In the genomic region with DNA sequence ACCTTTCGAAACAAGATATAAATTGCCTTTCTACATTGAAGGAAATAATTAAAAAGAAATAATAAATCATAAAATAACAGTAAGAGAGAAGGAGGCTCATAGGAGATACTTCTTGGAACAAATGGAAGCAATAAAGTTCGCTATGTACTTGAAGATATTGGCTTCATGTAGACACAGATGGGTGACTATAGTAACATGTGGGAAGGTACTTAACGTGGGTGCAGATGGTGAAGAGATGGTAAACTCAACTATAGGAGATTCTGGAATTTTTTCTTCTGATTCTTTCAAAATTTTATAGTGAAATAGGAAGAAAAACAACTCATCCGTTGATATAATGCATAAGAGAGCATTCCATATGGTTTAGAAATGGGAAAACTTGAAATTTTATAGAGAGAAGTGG, we compare ENCODE assay signal across 27 mouse cellular contexts. TPM values are rescaled to one million over a fixed set of nuclear protein-coding genes. Genes with fewer than 3 reads are reported as not detected.
DNase-seq lines count a peak whose midpoint lies in the region; ATAC-seq and TF ChIP-seq lines count a peak whose summit lies in the region.
"Had no signal": no experiment of that assay in that cellular context is flagged by ENCODE, and none has a peak within 500 bp of the region (broad histone marks: within the 10 kb centered on the region; RNA-seq: fewer than 3 reads in every experiment).

No protein-coding gene starts in this region.

- H3K4me3 ChIP-seq in layer of hippocampus, adult 2 months, result no peak overlapping the region
- H3K4me3 ChIP-seq: embryonic facial prominence, embryonic 10.5 days; embryonic facial prominence, embryonic 12.5 days; forebrain, embryonic 13.5 days; forebrain, embryonic 15.5 days had no signal

- DNase-seq in frontal cortex, postnatal 25 days (ENCODE audit: low spot score in 2 of 2), result no peak
- DNase-seq in layer of hippocampus, adult 2 months (ENCODE audit: low spot score in 2 of 2), result peak; percentile 3 to 12
- no peak for DNase-seq in layer of hippocampus, adult 9-11 months
- peak; percentile 3 to 8 for DNase-seq in left cerebral cortex, adult 18-20 months (ENCODE audit: low spot score in 2 of 2)
- DNase-seq in left cerebral cortex, adult 8-10 months (ENCODE audit: low spot score in 2 of 2), result no peak
- DNase-seq in brain, adult 2 months (ENCODE audit: low read depth, low spot score), result peak; percentile 58
- DNase-seq in gastrocnemius, postnatal 4 days (ENCODE audit: low spot score in 2 of 2), result no peak
- DNase-seq: adrenal gland, adult 8-10 months; adrenal gland, postnatal 14 days; adrenal gland, postnatal 36 days; B cell, adult 2 months; cerebellum, adult 11 months; cerebellum, adult 18-20 months; cerebellum, adult 9-10 months; cerebellum, postnatal 10 days; cerebellum, postnatal 25 days had no signal

- peak overlapping the region; percentile 19; the same call in 1 of the 2 replicates for H3K27ac ChIP-seq in layer of hippocampus, adult 2 months
- H3K27ac ChIP-seq: embryonic facial prominence, embryonic 10.5 days; embryonic facial prominence, embryonic 12.5 days; forebrain, embryonic 13.5 days; forebrain, embryonic 15.5 days had no signal

- no peak for TF ChIP-seq CTCF in layer of hippocampus, adult 2 months (conservative IDR thresholded peaks at IDR 0.05)

- ATAC-seq in frontal cortex, adult (ENCODE audit: low TSS enrichment), result peak; percentile 96
- ATAC-seq: activated CD4-positive, CD25-positive, alpha-beta regulatory T cell, adult 4 months; CD4-positive, CD25-positive, alpha-beta regulatory T cell, adult 4 months; forebrain, embryonic 13.5 days; forebrain, embryonic 15.5 days; Patski had no signal

RNA-seq across cellular contexts. Expression of a gene that starts 16.1 kb away (rescaled TPM):
- not detected for total RNA-seq in layer of hippocampus, adult 2 months (2021)
- not detected for total RNA-seq in left cerebral cortex, adult 18-20 months (2021)
- total RNA-seq in left cerebral cortex, adult 8-10 months (2022), result not detected
- total RNA-seq in gastrocnemius, postnatal 4 days (2021), result not detected
- total RNA-seq: adrenal gland, adult 18-20 months; adrenal gland, adult 8-10 months; adrenal gland, postnatal 14 days; adrenal gland, postnatal 36 days; CH12.LX; G1E had no signal

Comparison
In these comparisons a context has a peak if more than half of its experiments do, and no peak if none do; other contexts are left out.
1. DNase-seq: peak in layer of hippocampus, adult 2 months (2 of 2), left cerebral cortex, adult 18-20 months (2 of 2) and brain, adult 2 months (single experiment); none in frontal cortex, postnatal 25 days (0 of 2), layer of hippocampus, adult 9-11 months (single experiment), left cerebral cortex, adult 8-10 months (0 of 2) and gastrocnemius, postnatal 4 days (0 of 2).